Mouse (Mus musculus): ENCODE results near the gene Hmga1. TPM values are rescaled to one million over a fixed set of nuclear protein-coding genes. Genes with fewer than 3 reads are reported as not detected.
A peak's percentile ranks its signal among the peaks of the same experiment; 100 is the strongest.

The Hmga1 gene
- polyA plus RNA-seq, 1 experiment from 2014 or later = 234 TPM

- Histone ChIP-seq H3K4me2 (replicated peaks) (no peak overlapping the region), H3K4me3 (no peak overlapping the region), H3K27me3 (no peaks in the 10 kb centered on the region), H3K9me3 (no peaks in the 10 kb centered on the region), H3K27ac (no peak overlapping the region), H3K4me1 (peaks cover 52% of the 10 kb centered on the region), H3K9ac (no peak overlapping the region), H3K36me3 (peaks cover 14% of the 10 kb centered on the region)
- no peak for ATAC-seq (ENCODE audit: low FRiP score, low read depth)
- 72% methylated on average over 5 of the region's 5 CpGs for WGBS
These were observed 44.6 kb downstream of the Hmga1 start for GRCm38 (mm10) chr17:27600869-27601268.

- H3K4me1 ChIP-seq = peaks cover 45% of the 10 kb centered on the region
- H3K4me3 ChIP-seq = no peak overlapping the region
- no peak overlapping the region for H3K4me2 ChIP-seq (replicated peaks)
- H3K27ac ChIP-seq = no peak overlapping the region
- H3K9ac ChIP-seq = no peak overlapping the region
- 89% methylated on average over 2 of the region's 2 CpGs for WGBS
- peaks cover 10% of the 10 kb centered on the region for H3K36me3 ChIP-seq
- no peaks in the 10 kb centered on the region for H3K9me3 ChIP-seq
- no peak for ATAC-seq (ENCODE audit: low FRiP score, low read depth)
- H3K27me3 ChIP-seq = no peaks in the 10 kb centered on the region
These were observed 46.7 kb downstream of the Hmga1 start for GRCm38 (mm10) chr17:27603036-27603435.

GRCm38 (mm10) chr17:27603522-27604234 is 47.4 kb downstream of the Hmga1 start:
- H3K4me2 ChIP-seq (replicated peaks) = no peak overlapping the region
- no peak overlapping the region for H3K4me3 ChIP-seq
- ATAC-seq (ENCODE audit: low FRiP score, low read depth) = no peak
- H3K9me3 ChIP-seq = no peaks in the 10 kb centered on the region
- no peaks in the 10 kb centered on the region for H3K27me3 ChIP-seq
- H3K36me3 ChIP-seq = peaks cover 14% of the 10 kb centered on the region
- 73% methylated on average over 21 of the region's 21 CpGs for WGBS
- H3K4me1 ChIP-seq = peaks cover 45% of the 10 kb centered on the region
- no peak overlapping the region for H3K9ac ChIP-seq
- H3K27ac ChIP-seq = 0 out of 2 replicates have a peak overlapping the region, but pooled peaks have one; percentile 22

- WGBS = 79% methylated on average over 7 of the region's 7 CpGs
- H3K4me2 ChIP-seq (replicated peaks) = no peak overlapping the region
- no peak overlapping the region for H3K4me3 ChIP-seq
- H3K27ac ChIP-seq = no peak overlapping the region
- no peak for ATAC-seq (ENCODE audit: low FRiP score, low read depth)
- peaks cover 27% of the 10 kb centered on the region for H3K36me3 ChIP-seq
- H3K4me1 ChIP-seq = peaks cover 43% of the 10 kb centered on the region
- H3K9me3 ChIP-seq = no peaks in the 10 kb centered on the region
- no peaks in the 10 kb centered on the region for H3K27me3 ChIP-seq
- H3K9ac ChIP-seq = no peak overlapping the region
These were observed 53.3 kb downstream of the Hmga1 start for GRCm38 (mm10) chr17:27609576-27609975.

- Histone ChIP-seq H3K9me3 (no peaks in the 10 kb centered on the region), H3K9ac (peak overlapping the region; percentile 48; the same call in 1 of the 2 replicates), H3K27me3 (no peaks in the 10 kb centered on the region), H3K4me2 (replicated peaks) (no peak overlapping the region), H3K36me3 (peaks cover 27% of the 10 kb centered on the region), H3K27ac (no peak overlapping the region; the same call in 1 of the 2 replicates), H3K4me3 (no peak overlapping the region), H3K4me1 (peaks cover 40% of the 10 kb centered on the region)
- no peak for ATAC-seq (ENCODE audit: low FRiP score, low read depth)
- 81% methylated on average over 10 of the region's 10 CpGs for WGBS
These were observed 54.6 kb downstream of the Hmga1 start for GRCm38 (mm10) chr17:27610679-27611518.

GRCm38 (mm10) chr17:27611519-27611884 is 55.2 kb downstream of the Hmga1 start:
- no peak overlapping the region for H3K27ac ChIP-seq
- peaks cover 29% of the 10 kb centered on the region for H3K36me3 ChIP-seq
- peaks cover 36% of the 10 kb centered on the region for H3K4me1 ChIP-seq
- H3K9ac ChIP-seq = peak overlapping the region; percentile 48; the same call in 1 of the 2 replicates
- H3K4me2 ChIP-seq (replicated peaks) = no peak overlapping the region
- no peak for ATAC-seq (ENCODE audit: low FRiP score, low read depth)
- H3K4me3 ChIP-seq = no peak overlapping the region
- no peaks in the 10 kb centered on the region for H3K27me3 ChIP-seq
- no peaks in the 10 kb centered on the region for H3K9me3 ChIP-seq
- WGBS = 52% methylated on average over 3 of the region's 3 CpGs

- Histone ChIP-seq H3K4me3 (no peak overlapping the region), H3K4me2 (replicated peaks) (no peak overlapping the region), H3K9me3 (no peaks in the 10 kb centered on the region), H3K27ac (no peak overlapping the region), H3K36me3 (peaks cover 34% of the 10 kb centered on the region), H3K9ac (peak overlapping the region; percentile 48; the same call in 1 of the 2 replicates), H3K4me1 (peaks cover 36% of the 10 kb centered on the region), H3K27me3 (no peaks in the 10 kb centered on the region)
- WGBS = 77% methylated on average over 5 of the region's 5 CpGs
- ATAC-seq (ENCODE audit: low FRiP score, low read depth) = no peak
These were observed 55.7 kb downstream of the Hmga1 start for GRCm38 (mm10) chr17:27611994-27612393.

GRCm38 (mm10) chr17:27613016-27613415 is 56.7 kb downstream of the Hmga1 start:
- H3K9ac ChIP-seq = no peak overlapping the region
- ATAC-seq (ENCODE audit: low FRiP score, low read depth) = no peak
- H3K4me1 ChIP-seq = peaks cover 36% of the 10 kb centered on the region
- no peaks in the 10 kb centered on the region for H3K27me3 ChIP-seq
- no peak overlapping the region for H3K27ac ChIP-seq
- peaks cover 37% of the 10 kb centered on the region for H3K36me3 ChIP-seq
- H3K4me2 ChIP-seq (replicated peaks) = no peak overlapping the region
- no peak overlapping the region for H3K4me3 ChIP-seq
- WGBS = 77% methylated on average over 4 of the region's 4 CpGs
- peaks cover 8% of the 10 kb centered on the region; the same call in 1 of the 2 replicates for H3K9me3 ChIP-seq

Other genes with a start within 250 kb of the Hmga1 start
- 0.31 and 0.34 TPM in 2 replicates for gene Grm4, start 35.1 kb upstream of the Hmga1 start, polyA plus RNA-seq (2015; fragmentation: Nextera tagmentation; extraction: Ambion mirVana)
- gene AI413582, start 9.3 kb downstream of the Hmga1 start, polyA plus RNA-seq (2015; fragmentation: Nextera tagmentation; extraction: Ambion mirVana) = 20.2 and 21.0 TPM in 2 replicates
- gene Nudt3, start 67.0 kb downstream of the Hmga1 start, polyA plus RNA-seq (2015; fragmentation: Nextera tagmentation; extraction: Ambion mirVana) = 99.5 and 102 TPM in 2 replicates
- gene RPS10-NUDT3, start 78.7 kb downstream of the Hmga1 start, polyA plus RNA-seq (2015; fragmentation: Nextera tagmentation; extraction: Ambion mirVana) = not detected in 2 replicates
- 906 and 924 TPM in 2 replicates for gene Rps10, start 80.2 kb downstream of the Hmga1 start, polyA plus RNA-seq (2015; fragmentation: Nextera tagmentation; extraction: Ambion mirVana)
- 5.0 and 6.2 TPM in 2 replicates for gene Pacsin1, start 99.0 kb downstream of the Hmga1 start, polyA plus RNA-seq (2015; fragmentation: Nextera tagmentation; extraction: Ambion mirVana)
- 0.17 and 0.34 TPM in 2 replicates for gene Spdef, start 172.5 kb downstream of the Hmga1 start, polyA plus RNA-seq (2015; fragmentation: Nextera tagmentation; extraction: Ambion mirVana)

Data from limb, embryonic 13.5 days (tissue).